Mouse (Mus musculus) layer of hippocampus, adult 2 months (tissue): Measurements from ENCODE around the gene Xylt2. TPM values are rescaled to one million over a fixed set of nuclear protein-coding genes. Genes with fewer than 3 reads are reported as not detected.
"Not testable (repeated sequence)": the region's sequence is repeated elsewhere in the genome, so short reads cannot be mapped to it uniquely, and the experiment has no call there.

Experiments used
- DNase-seq, 2 experiments: peaks; one replicate each; pipeline ENCODE4 v3.0.0; 2022; ENCODE audit warnings: low spot score in 2 of 2
- H3K27ac ChIP-seq: fragments of 200-600 bp; 2 replicates; pipeline ENCODE4 v1.8.1; 2022
- H3K4me3 ChIP-seq: fragments of 200-600 bp; 2 replicates; pipeline ENCODE4 v1.8.1; 2022; ENCODE audit warnings: mild to moderate bottlenecking
- CTCF ChIP-seq: fragments of 200-600 bp; conservative IDR thresholded peaks from 2 replicates; pipeline ENCODE4 v1.8.1; 2022; ENCODE audit warnings: antibody characterized with exemption, mild to moderate bottlenecking, moderate library complexity
- total RNA-seq, 2 experiments: library from RNA; stranded (reverse); gene quantifications; 2 replicates each; pipeline ENCODE4 v1.2.3; 2021

Gene Xylt2
- total RNA-seq, 2 experiments from 2014 or later: 25.5 to 27.7 TPM

GRCm38 (mm10) chr11:94697703-94698464 is 20.6 kb upstream of the Xylt2 start:
- no peak overlapping the region for H3K4me3 ChIP-seq
- no peak overlapping the region for H3K27ac ChIP-seq
- TF ChIP-seq CTCF: no peak
- DNase-seq: no peak

- DNase-seq: no peak
- TF ChIP-seq CTCF: peak; percentile 43
- Histone ChIP-seq H3K4me3 (no peak overlapping the region), H3K27ac (no peak overlapping the region)
These were observed 19.8 kb upstream of the Xylt2 start for GRCm38 (mm10) chr11:94697140-94697539.

DNA sequence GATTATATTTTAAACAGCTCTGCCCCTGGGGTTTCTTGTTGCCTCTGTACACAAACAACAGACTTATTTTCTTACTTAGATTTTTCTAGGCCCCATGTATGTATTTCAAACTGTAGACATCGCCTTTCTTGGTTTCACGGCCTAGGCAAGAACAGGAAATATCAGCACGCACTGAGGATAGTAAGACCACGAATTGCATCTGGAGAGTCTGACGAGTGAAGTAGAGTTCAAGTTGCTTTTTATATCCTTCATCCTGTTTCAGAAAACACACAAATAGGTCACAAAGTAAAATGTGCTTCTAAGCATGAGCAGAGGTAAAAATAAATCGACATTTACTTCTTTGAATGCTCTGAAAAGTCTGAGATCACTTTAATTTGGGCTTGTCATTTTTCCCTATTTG is 18.2 kb upstream of the Xylt2 start:
- DNase-seq: no peak
- H3K4me3 ChIP-seq: no peak overlapping the region
- no peak for TF ChIP-seq CTCF

DNA sequence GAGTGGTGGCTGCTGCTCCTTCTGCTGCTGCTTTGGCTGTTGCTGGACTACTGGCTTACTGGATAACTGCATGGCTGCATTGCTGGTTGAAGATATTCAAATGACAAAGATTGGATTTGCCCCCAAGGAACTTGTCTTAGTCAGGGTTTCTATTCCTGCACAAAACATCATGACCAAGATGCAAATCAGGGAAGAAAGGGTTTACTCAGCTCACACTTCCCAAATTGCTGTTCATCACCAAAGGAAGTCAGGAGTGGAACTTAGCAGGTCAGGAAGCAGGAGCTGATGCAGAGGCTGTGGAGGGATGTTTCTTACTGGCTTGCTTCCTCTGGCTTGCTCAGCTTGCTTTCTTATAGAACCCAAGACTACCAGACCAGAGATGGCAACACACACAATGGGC is 15.2 kb upstream of the Xylt2 start:
- not testable (repeated sequence) for DNase-seq

More for the DNA sequence above, 18.2 kb upstream of the Xylt2 start:
- H3K27ac ChIP-seq: no peak overlapping the region

DNA sequence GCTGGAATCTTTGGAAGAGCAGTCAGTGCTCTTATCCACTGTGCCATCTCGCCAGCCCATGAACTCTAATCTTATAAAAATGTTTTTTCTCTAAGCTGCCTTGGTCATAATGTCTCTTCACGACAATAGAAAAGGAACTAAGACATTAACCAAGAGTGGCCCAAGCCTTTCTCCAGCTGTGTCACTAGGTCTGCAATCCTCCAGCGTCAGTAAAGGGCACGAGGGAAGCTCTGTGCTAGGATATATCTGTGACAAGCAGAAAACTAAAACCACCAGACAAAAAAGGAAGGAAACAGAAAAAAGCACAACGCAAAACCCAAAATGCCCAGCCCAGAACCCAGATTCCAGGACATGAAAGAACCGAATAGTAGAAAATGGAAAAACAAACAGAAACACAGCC is 9.9 kb upstream of the Xylt2 start:
- DNase-seq: no peak
- Histone ChIP-seq H3K27ac (no peak overlapping the region), H3K4me3 (no peak overlapping the region)
- TF ChIP-seq CTCF: no peak

More for the DNA sequence above, 15.2 kb upstream of the Xylt2 start:
- not testable (repeated sequence) for H3K27ac ChIP-seq, H3K4me3 ChIP-seq

DNA sequence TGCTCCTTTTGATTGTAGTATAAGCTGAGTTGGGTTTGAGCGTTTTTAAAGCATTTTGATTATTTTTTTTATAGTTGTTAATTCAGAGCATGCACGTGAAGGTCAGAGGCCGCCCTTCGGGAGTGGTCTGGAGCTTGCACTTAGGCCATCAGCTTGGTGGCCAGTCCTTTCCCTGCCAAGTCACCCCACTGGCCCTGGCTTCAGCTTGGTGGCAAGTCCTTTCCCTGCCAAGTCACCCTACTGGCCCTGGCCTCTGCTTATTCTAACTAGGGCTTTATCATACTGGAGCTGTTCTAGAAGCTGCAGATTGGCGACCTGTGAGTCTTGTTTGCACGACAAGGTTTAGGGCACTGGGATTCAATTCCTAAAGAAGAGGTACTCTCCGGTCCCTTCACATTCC is 5.1 kb upstream of the Xylt2 start:
- DNase-seq: no peak
- TF ChIP-seq CTCF: no peak
- no peak overlapping the region for H3K27ac ChIP-seq
- no peak overlapping the region for H3K4me3 ChIP-seq

DNA sequence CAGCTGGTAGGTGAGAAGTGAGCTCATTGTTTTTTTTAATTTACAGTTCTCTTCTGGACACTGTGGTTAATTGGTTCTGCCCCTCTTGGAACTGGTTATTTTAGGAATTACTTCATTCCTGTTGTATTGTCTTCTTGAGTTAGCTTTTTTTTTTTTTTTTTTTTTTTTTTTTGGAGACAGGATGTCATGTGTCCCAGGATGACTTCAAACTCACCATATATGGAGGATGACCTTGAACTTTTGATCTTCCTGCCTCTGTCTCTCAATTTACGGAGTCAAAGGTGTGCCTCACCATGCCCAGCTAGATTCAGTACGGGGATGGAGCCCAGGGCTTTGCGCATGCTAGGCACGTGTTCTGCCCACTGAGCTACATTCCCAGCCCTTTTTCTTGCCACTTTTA is 4.3 kb upstream of the Xylt2 start:
- TF ChIP-seq CTCF: no peak
- DNase-seq: no peak
- Histone ChIP-seq H3K27ac (no peak overlapping the region), H3K4me3 (no peak overlapping the region)

- TF ChIP-seq CTCF: peak; percentile 54
- Histone ChIP-seq H3K27ac (no peak overlapping the region), H3K4me3 (no peak overlapping the region)
- DNase-seq: no peak
These were observed 3.3 kb upstream of the Xylt2 start for GRCm38 (mm10) chr11:94680639-94681038.

DNA sequence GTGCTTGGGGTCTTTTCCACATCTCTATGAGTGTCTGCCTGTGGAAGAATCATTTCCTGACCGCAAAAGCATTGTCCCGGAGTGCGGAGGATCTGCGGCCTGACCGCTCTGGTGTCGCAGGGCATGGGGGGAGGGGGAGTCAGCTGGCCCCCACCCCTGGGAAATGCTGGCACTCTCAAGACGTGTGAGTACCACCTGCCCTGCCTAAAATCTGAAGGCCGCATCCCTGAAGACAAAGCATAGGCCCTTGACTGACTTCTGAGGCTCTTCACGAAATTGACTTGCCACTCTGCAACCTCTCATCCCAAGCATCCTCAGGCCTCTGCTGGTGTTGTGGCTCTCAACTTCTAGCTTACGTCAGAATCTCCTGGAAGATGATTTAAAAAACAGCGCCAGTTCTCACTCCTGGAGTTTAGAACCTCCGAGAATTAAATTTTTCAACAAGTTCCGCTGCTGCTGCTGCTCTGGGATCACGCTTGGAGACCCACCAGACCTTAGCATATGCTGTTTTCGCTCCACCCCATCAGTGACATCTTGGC is 361 bp upstream of the Xylt2 start:
- DNase-seq: no peak
- H3K4me3 ChIP-seq: peak overlapping the region; percentile 70
- no peak for TF ChIP-seq CTCF
- peak overlapping the region; percentile 72 for H3K27ac ChIP-seq

- no peak for TF ChIP-seq CTCF
- no peak for DNase-seq
- Histone ChIP-seq H3K27ac (peak overlapping the region; percentile 91), H3K4me3 (peak overlapping the region; percentile 70)
These were observed 1.0 kb downstream of the Xylt2 start for GRCm38 (mm10) chr11:94676308-94676707.

- H3K4me3 ChIP-seq: no peak overlapping the region
- no peak for TF ChIP-seq CTCF
- no peak for DNase-seq
- H3K27ac ChIP-seq: 0 out of 2 replicates have a peak overlapping the region, but pooled peaks have one; percentile 4
These were observed 1.9 kb downstream of the Xylt2 start for GRCm38 (mm10) chr11:94675446-94675845.

DNA sequence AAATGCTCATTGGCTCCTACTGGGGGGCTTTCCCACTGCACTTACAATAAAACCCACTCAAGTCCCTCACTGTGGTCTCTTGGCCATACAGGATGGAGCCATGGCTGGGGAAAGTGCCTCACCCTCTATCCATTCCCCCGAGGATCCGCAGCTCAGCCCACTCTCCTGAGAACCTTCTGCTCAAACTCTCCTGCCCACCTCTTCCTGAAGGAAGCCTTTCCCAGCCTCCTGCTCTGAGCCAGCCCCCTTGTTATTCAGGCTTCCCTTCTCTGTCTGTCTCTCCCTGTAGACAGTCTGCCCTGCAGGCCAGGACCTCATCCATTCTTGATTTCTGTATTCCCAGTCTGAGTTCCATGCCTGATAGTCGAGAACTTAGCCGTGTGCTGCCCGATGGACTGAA is 2.3 kb downstream of the Xylt2 start:
- Histone ChIP-seq H3K4me3 (no peak overlapping the region), H3K27ac (0 out of 2 replicates have a peak overlapping the region, but pooled peaks have one; percentile 4)
- no peak for TF ChIP-seq CTCF
- no peak for DNase-seq

DNA sequence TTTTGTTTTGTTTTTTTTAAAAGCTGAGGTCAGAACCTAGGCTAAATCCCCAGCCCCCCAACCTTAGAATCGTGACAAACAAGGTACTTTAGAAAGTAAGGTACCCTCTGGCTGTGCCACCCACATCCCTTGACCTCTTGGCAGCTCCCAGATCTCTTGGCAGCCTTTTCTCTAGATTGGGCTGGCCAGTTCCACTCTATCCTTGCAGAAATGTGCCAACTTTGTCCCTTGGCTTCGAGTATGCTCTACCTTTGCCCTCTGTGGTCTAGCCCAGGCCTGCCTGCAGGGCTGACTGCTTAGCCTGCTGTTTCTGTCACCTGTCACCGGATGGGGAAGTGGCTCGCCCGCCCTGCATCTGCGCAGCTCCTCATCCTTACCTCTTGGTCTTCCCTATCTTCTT is 12.0 kb downstream of the Xylt2 start:
- no peak overlapping the region for H3K27ac ChIP-seq
- DNase-seq: no peak
- TF ChIP-seq CTCF: no peak
- no peak overlapping the region for H3K4me3 ChIP-seq

- DNase-seq: no peak
- no peak overlapping the region for H3K4me3 ChIP-seq
- no peak overlapping the region for H3K27ac ChIP-seq
- no peak for TF ChIP-seq CTCF
These were observed 16.0 kb downstream of the Xylt2 start for GRCm38 (mm10) chr11:94661344-94661743.
